Mouse (Mus musculus): ENCODE results near the gene Plch2.

Plch2 gene

GRCm38 (mm10) chr4:154983767-154984166 is 72.8 kb downstream of the Plch2 start:
- DNase-seq = peak; percentile 40

- DNase-seq = no peak
These were observed 74.1 kb downstream of the Plch2 start for GRCm38 (mm10) chr4:154982247-154983120.

- peak; percentile 73 for DNase-seq
These were observed 75.1 kb downstream of the Plch2 start for GRCm38 (mm10) chr4:154981530-154981929.

- no peak for DNase-seq
These were observed 75.5 kb downstream of the Plch2 start for GRCm38 (mm10) chr4:154981076-154981475.

GRCm38 (mm10) chr4:154980110-154980509 is 76.5 kb downstream of the Plch2 start:
- DNase-seq = peak; percentile 57

- DNase-seq = no peak
These were observed 82.4 kb downstream of the Plch2 start for GRCm38 (mm10) chr4:154974163-154974611.

GRCm38 (mm10) chr4:154972546-154972945 is 84.0 kb downstream of the Plch2 start:
- DNase-seq = no peak

- DNase-seq = peak; percentile 79
These were observed 89.4 kb downstream of the Plch2 start for GRCm38 (mm10) chr4:154967173-154967572.

- no peak for DNase-seq
These were observed 90.7 kb downstream of the Plch2 start for GRCm38 (mm10) chr4:154965856-154966255.

GRCm38 (mm10) chr4:154964581-154965235 is 91.9 kb downstream of the Plch2 start:
- DNase-seq = peak; percentile 59

GRCm38 (mm10) chr4:154963901-154964580 is 92.5 kb downstream of the Plch2 start, which contains the start of gene Pank4:
TSS of gene Pank4 (plus strand) at chr4:154964123.
- peak; percentile 90 for DNase-seq

- peak; percentile 43 for DNase-seq
These were observed 93.3 kb downstream of the Plch2 start for GRCm38 (mm10) chr4:154963190-154963836.

GRCm38 (mm10) chr4:154962683-154963082 is 93.9 kb downstream of the Plch2 start:
- DNase-seq = no peak

- DNase-seq = peak; percentile 79
These were observed 94.7 kb downstream of the Plch2 start for GRCm38 (mm10) chr4:154961911-154962310.

- DNase-seq = peak; percentile 77
These were observed 95.3 kb downstream of the Plch2 start for GRCm38 (mm10) chr4:154961226-154961738.

GRCm38 (mm10) chr4:154960690-154961225 is 95.8 kb downstream of the Plch2 start, which contains the start of gene Hes5:
TSS of gene Hes5 (plus strand) at chr4:154960923.
- peak; percentile 67 for DNase-seq

GRCm38 (mm10) chr4:154960021-154960689 is 96.4 kb downstream of the Plch2 start:
- no peak for DNase-seq

- no peak for DNase-seq
These were observed 98.0 kb downstream of the Plch2 start for GRCm38 (mm10) chr4:154958621-154959020.

- DNase-seq = peak; percentile 76
These were observed 98.4 kb downstream of the Plch2 start for GRCm38 (mm10) chr4:154958171-154958570.

GRCm38 (mm10) chr4:154957289-154957993 is 99.1 kb downstream of the Plch2 start:
- no peak for DNase-seq

- DNase-seq = no peak
These were observed 100.0 kb downstream of the Plch2 start for GRCm38 (mm10) chr4:154956604-154957003.

All from thymus, postnatal 4 days (tissue).